Mouse (Mus musculus) stomach, embryonic 16.5 days (tissue): ENCODE data around the gene Hmg20b. TPM values are rescaled to one million over a fixed set of nuclear protein-coding genes. Genes with fewer than 3 reads are reported as not detected.

ENCODE experiments used
- ATAC-seq: fragments of 200-750 bp; cut with Nextera tagmentation; 2 replicates; pipeline ENCODE4 v1.8.0; 2017; ENCODE audit warnings: moderate number of reproducible peaks, moderate TSS enrichment; ENCODE audit not compliant: insufficient read depth, low FRiP score
- H3K27ac ChIP-seq: fragments of 300-500 bp; sonication (generic); 2 replicates; pipeline ENCODE4 v1.5.1; 2014; ENCODE audit warnings: low read length
- H3K27me3 ChIP-seq: fragments of 300-500 bp; sonication (generic); 2 replicates; pipeline ENCODE4 v1.6.1; 2014; ENCODE audit warnings: low read length, control low read depth, mixed read lengths; ENCODE audit not compliant: control insufficient read depth, insufficient read depth
- H3K36me3 ChIP-seq: fragments of 300-500 bp; sonication (generic); 2 replicates; pipeline ENCODE4 v1.6.1; 2014; ENCODE audit warnings: low read length; ENCODE audit not compliant: control insufficient read depth, insufficient read depth
- H3K4me1 ChIP-seq: fragments of 300-500 bp; sonication (generic); 2 replicates; pipeline ENCODE4 v1.6.1; 2014; ENCODE audit warnings: low read length, control low read depth, mixed read lengths; ENCODE audit not compliant: control insufficient read depth, insufficient read depth
- H3K4me2 ChIP-seq: fragments of 300-500 bp; sonication (generic); 2 replicates; pipeline ENCODE4 v1.6.1; 2014; ENCODE audit warnings: low read depth, low read length, mixed read lengths
- H3K4me3 ChIP-seq: fragments of 300-500 bp; sonication (generic); replicated peaks from 2 replicates; pipeline ENCODE4 v1.5.1; 2014; ENCODE audit warnings: mild to moderate bottlenecking, low read length
- H3K9ac ChIP-seq: fragments of 300-500 bp; sonication (generic); 2 replicates; pipeline ENCODE4 v1.6.1; 2014; ENCODE audit warnings: low read length
- H3K9me3 ChIP-seq: fragments of 300-500 bp; sonication (generic); replicated peaks from 2 replicates; pipeline ENCODE4 v1.6.1; 2016; ENCODE audit warnings: low read length, control low read depth; ENCODE audit not compliant: control insufficient read depth
- WGBS: fragments of 180-500 bp; shearing (Covaris S2); extraction: QIAGEN DNeasy Blood & Tissue Kit; methylation state at CpG from one replicate; pipeline ENCODE4 v1.1.7; 2014; 5-methylcytosine and 5-hydroxymethylcytosine counted together
- polyA plus RNA-seq: library from polyadenylated mRNA; unstranded; fragments of >200 nt; fragmentation: Nextera tagmentation; extraction: Ambion mirVana; gene quantifications from 2 replicates; pipeline ENCODE4 v1.2.1, GENCODE M21; 2015

The Hmg20b gene
- polyA plus RNA-seq, 1 experiment from 2014 or later = 67.7 TPM

DNA sequence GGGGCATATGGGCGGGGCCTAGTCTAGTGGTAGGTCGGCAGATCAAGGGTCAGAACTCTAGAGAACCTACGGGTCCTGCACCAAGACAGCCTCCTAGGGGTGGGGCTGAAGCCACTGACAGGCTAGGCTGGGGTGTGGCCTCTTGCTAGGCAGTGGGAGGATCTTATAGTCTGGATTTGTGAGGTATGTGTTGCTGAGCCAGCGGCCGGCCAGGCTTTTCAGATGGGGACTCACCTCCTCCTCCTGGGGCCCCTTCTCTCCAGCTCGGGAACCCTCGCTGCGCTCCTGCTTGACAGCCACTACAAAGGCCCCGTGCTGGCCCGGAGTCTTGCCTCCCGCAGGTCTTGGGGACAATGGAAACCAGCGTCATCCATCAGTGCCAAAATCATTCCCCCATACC lies 1.1 kb downstream of the Hmg20b start:
- ATAC-seq = peak; percentile 19; the same call in 1 of the 2 replicates
- H3K36me3 ChIP-seq = peaks cover 12% of the 10 kb centered on the region; the same call in 1 of the 2 replicates
- H3K4me1 ChIP-seq = peaks cover 31% of the 10 kb centered on the region
- peak overlapping the region; percentile 88 for H3K27ac ChIP-seq
- H3K4me3 ChIP-seq = peak overlapping the region; percentile 79
- H3K9me3 ChIP-seq = no peaks in the 10 kb centered on the region
- WGBS = 4% methylated on average over 12 of the region's 12 CpGs
- H3K27me3 ChIP-seq = no peaks in the 10 kb centered on the region
- H3K9ac ChIP-seq = peak overlapping the region; percentile 95
- H3K4me2 ChIP-seq = peak overlapping the region; percentile 94

DNA sequence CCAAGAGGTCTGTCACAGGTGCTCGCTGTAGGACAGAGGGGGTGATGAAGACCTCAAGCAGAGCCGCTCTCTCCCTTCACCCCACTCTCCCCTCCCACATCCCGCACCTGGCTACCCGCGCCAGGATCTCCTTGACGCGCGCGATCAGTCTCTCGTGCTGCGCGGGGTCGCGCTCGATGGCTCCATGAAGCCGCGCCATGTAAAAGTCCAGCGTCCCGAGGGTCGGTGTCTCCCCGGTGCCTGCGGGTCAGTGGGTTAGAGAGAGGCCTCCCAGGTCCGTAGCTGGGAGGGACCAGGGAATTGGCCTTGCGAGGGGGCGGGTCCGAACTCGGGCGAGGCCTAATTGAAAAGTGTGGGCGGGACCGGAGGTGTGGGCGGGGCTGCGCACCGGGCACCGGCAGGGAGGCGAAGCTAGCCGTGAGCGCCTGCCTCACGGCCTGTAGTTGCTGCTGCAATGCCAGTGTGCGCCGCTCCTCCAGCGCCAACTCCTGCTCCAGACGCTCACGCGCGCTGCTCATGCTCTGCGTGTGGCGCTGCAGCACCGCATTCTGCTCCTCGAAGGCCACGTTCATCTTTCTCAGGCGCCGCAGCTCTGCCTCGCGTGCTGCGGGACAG lies 3.7 kb downstream of the Hmg20b start:
- Histone ChIP-seq H3K27me3 (peaks cover 20% of the 10 kb centered on the region), H3K4me1 (peaks cover 36% of the 10 kb centered on the region), H3K4me2 (peak overlapping the region; percentile 62), H3K9ac (peak overlapping the region; percentile 32), H3K27ac (no peak overlapping the region; the same call in 1 of the 2 replicates), H3K4me3 (peak overlapping the region; percentile 38), H3K36me3 (peaks cover 12% of the 10 kb centered on the region; the same call in 1 of the 2 replicates), H3K9me3 (no peaks in the 10 kb centered on the region)
- WGBS = 14% methylated on average over 54 of the region's 55 CpGs
- ATAC-seq = peak; percentile 20

GRCm38 (mm10) chr10:81345162-81345534 lies 5.1 kb downstream of the Hmg20b start:
- no peaks in the 10 kb centered on the region for H3K9me3 ChIP-seq
- H3K9ac ChIP-seq = no peak overlapping the region
- WGBS = 88% methylated on average over 4 of the region's 4 CpGs
- H3K4me1 ChIP-seq = peaks cover 37% of the 10 kb centered on the region
- H3K4me3 ChIP-seq = no peak overlapping the region
- H3K36me3 ChIP-seq = peaks cover 12% of the 10 kb centered on the region; the same call in 1 of the 2 replicates
- ATAC-seq = no peak
- H3K27ac ChIP-seq = no peak overlapping the region
- no peak overlapping the region for H3K4me2 ChIP-seq
- H3K27me3 ChIP-seq = peaks cover 20% of the 10 kb centered on the region

DNA sequence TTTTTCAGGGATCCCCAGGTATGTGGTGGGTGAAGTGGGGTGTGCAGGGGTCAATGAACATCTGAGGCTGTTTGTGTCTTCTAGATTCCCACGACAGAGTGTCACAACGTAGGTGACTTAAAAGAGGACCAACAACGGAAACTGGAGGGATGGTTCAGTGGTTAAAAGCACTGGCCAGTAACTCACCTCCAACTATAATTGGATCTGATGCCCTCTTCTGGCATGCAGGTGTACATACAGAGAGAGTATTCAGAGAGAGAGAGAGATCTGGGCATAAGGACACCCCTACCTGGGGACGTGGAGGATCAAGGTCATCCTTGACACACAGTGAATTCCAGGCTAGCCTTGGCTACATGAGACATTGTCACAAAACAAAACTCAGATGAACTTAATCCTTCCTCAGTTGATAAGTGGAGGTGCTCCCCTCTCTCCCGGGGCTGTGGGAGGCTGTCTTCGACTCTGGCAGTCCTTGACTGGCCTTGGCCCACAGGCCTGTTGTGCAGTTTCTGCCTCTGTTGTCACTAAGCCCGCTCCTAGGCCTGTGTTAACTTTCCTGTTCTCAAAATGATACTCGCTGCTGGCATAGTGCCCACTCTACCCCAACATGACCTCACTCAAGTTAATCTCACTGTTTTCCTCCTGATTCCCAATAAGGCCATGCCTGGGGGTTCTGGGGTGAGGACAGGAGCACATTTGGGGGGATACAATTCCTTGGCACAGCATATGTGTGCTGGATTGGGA lies 5.7 kb downstream of the Hmg20b start:
- H3K9me3 ChIP-seq = no peaks in the 10 kb centered on the region
- H3K9ac ChIP-seq = no peak overlapping the region
- H3K36me3 ChIP-seq = peaks cover 12% of the 10 kb centered on the region; the same call in 1 of the 2 replicates
- H3K27me3 ChIP-seq = peaks cover 20% of the 10 kb centered on the region
- H3K4me3 ChIP-seq = no peak overlapping the region
- WGBS = 44% methylated on average over 8 of the region's 8 CpGs
- no peak overlapping the region for H3K4me2 ChIP-seq
- H3K27ac ChIP-seq = no peak overlapping the region
- no peak for ATAC-seq
- H3K4me1 ChIP-seq = peaks cover 35% of the 10 kb centered on the region

GRCm38 (mm10) chr10:81342686-81343505 lies 7.4 kb downstream of the Hmg20b start, which contains the start of gene Gipc3:
Gene Gipc3, minus strand, starts transcription at chr10:81343266.
- peaks cover 24% of the 10 kb centered on the region for H3K4me1 ChIP-seq
- 3% methylated on average over 65 of the region's 67 CpGs for WGBS
- H3K4me3 ChIP-seq = peak within 1 kb of the TSS; percentile 51
- no peaks in the 10 kb centered on the region for H3K9me3 ChIP-seq
- peaks cover 7% of the 10 kb centered on the region; the same call in 1 of the 2 replicates for H3K36me3 ChIP-seq
- ATAC-seq = no peak
- H3K9ac ChIP-seq = peak within 1 kb of the TSS; percentile 78
- no peak within 1 kb of the TSS for H3K27ac ChIP-seq
- peaks cover 20% of the 10 kb centered on the region for H3K27me3 ChIP-seq
- peak within 1 kb of the TSS; percentile 83 for H3K4me2 ChIP-seq

DNA sequence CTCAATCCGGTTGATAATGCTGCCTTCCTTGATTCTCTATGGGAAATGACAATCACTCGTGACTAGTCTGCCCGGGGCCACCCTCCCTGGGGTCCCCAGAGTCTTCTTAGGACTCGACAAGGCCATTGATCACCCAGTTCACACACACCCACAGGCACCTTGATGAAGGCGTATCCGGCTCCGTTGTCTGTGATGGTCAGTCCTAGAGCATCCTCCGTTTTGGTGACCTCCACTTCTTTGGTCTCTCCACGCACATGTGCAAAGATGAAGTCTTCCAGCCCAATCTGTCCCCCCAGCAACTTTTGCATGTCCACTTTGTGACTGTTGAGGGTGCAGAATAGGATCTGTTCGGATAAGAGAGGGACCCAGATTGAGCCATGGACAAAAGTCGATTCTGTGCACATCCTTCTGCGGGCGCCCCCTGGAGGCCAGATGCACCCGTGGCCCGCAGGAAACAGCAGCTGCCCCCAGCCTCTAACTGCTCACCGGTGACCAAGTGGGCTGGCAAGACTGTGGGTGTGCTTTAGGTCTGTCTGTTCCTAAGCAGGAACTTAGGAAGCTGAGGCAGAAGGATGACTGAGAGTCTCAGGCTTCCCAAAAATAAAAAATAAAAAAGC lies 8.8 kb downstream of the Hmg20b start:
- no peak overlapping the region for H3K4me2 ChIP-seq
- no peak overlapping the region for H3K9ac ChIP-seq
- no peaks in the 10 kb centered on the region for H3K9me3 ChIP-seq
- peaks cover 16% of the 10 kb centered on the region for H3K4me1 ChIP-seq
- 36% methylated on average over 16 of the region's 16 CpGs for WGBS
- H3K27ac ChIP-seq = no peak overlapping the region
- ATAC-seq = no peak
- H3K4me3 ChIP-seq = no peak overlapping the region
- no peaks in the 10 kb centered on the region for H3K36me3 ChIP-seq
- peaks cover 20% of the 10 kb centered on the region for H3K27me3 ChIP-seq

DNA sequence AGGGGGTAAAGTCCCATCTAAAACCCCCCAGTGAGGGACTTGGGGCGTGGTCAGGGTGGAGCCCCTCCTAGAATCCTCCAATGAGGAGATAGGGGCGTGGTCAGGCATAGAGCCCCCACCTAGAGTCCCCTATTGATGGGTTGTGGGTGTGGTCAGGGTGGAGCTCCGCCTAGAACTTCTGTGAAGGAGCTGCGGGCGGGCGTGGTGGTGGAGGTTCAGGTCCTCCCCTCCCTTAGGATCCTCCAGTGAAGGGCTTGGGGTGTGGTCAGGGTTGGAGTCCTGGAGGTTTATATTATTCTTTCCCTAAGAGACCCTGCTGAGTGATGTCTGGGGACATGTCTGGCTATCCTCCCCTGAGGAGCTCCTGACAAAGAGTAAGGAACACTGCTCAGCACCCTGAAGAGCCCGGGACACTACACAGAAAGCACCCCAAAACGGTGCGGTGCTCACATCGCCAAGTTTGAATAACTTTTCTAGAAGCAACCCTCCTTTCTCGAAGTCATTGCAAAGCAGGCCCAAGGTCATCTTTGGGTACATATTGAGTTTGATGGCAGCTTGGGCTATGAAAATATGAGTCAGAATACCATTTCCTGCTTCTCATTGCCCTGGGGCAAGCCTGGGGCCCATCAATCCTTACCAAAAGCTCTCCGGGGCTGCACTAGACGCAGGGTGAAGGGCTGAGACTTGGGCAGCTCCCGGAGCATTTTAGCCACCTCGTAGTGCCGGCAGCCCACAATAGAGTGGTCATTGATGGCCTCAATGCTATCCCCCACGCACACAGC lies 9.5 kb downstream of the Hmg20b start:
- no peaks in the 10 kb centered on the region for H3K36me3 ChIP-seq
- H3K4me3 ChIP-seq = no peak overlapping the region
- peaks cover 20% of the 10 kb centered on the region for H3K27me3 ChIP-seq
- H3K4me2 ChIP-seq = no peak overlapping the region
- 46% methylated on average over 17 of the region's 17 CpGs for WGBS
- no peak overlapping the region for H3K9ac ChIP-seq
- no peak overlapping the region for H3K27ac ChIP-seq
- H3K4me1 ChIP-seq = peaks cover 19% of the 10 kb centered on the region; the same call in 1 of the 2 replicates
- no peak for ATAC-seq
- no peaks in the 10 kb centered on the region for H3K9me3 ChIP-seq

DNA sequence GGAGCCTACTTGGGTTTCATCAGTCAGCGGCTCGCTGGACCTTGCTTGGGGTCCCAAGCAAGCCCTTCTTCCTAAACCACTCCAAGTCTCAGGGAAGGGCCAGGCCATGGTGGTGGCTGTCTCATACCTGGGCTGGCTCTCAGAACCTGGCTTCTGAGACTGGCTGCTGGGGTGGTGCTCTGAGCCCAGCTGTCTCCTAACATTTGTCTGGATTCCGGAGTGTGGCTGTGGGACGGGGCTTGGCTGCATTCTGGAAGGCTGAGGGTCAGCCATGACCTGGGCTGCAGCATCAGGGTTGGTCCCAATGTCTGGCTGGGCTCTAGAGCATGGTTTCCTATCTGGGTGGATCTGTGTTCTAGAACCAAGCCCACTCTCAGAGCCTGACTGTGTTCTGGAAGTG lies 13.7 kb downstream of the Hmg20b start:
- peak overlapping the region; percentile 94 for H3K27ac ChIP-seq
- no peaks in the 10 kb centered on the region for H3K27me3 ChIP-seq
- peak overlapping the region; percentile 51; the same call in 1 of the 2 replicates for H3K9ac ChIP-seq
- no peak overlapping the region for H3K4me3 ChIP-seq
- ATAC-seq = no peak
- H3K4me2 ChIP-seq = no peak overlapping the region
- no peaks in the 10 kb centered on the region for H3K36me3 ChIP-seq
- H3K9me3 ChIP-seq = no peaks in the 10 kb centered on the region
- peaks cover 31% of the 10 kb centered on the region for H3K4me1 ChIP-seq
- 85% methylated on average over 4 of the region's 4 CpGs for WGBS
